Mouse (Mus musculus) kidney, adult 2 months (tissue): ENCODE measurements around the gene Rapgef4. TPM values are rescaled to one million over a fixed set of nuclear protein-coding genes. Genes with fewer than 3 reads are reported as not detected.

Experiments
- DNase-seq: peaks from one replicate; pipeline ENCODE4 v3.0.0; 2021
- H3K27ac ChIP-seq: fragments of 200-500 bp; 2 replicates; pipeline ENCODE4 v1.5.1; 2012; ENCODE audit warnings: low read depth, low read length, control low read depth, inconsistent platforms; ENCODE audit not compliant: insufficient read depth
- H3K27me3 ChIP-seq: fragments of 200-500 bp; replicated peaks from 2 replicates; pipeline ENCODE4 v1.6.1; 2012; ENCODE audit warnings: mild to moderate bottlenecking, moderate library complexity, low read length, inconsistent platforms; ENCODE audit not compliant: control insufficient read depth, insufficient read depth
- H3K36me3 ChIP-seq: fragments of 200-500 bp; 2 replicates; pipeline ENCODE4 v1.6.1; 2012; ENCODE audit warnings: mild to moderate bottlenecking, moderate library complexity, low read length, inconsistent platforms; ENCODE audit not compliant: control insufficient read depth, insufficient read depth
- H3K4me1 ChIP-seq: fragments of 200-500 bp; 2 replicates; pipeline ENCODE4 v1.6.1; 2011; ENCODE audit warnings: low read length; ENCODE audit not compliant: control insufficient read depth, insufficient read depth
- H3K4me3 ChIP-seq: fragments of 200-500 bp; 2 replicates; pipeline ENCODE4 v1.5.1; 2011; ENCODE audit warnings: mild to moderate bottlenecking, low read depth, low read length, control low read depth; ENCODE audit not compliant: insufficient read depth
- CTCF ChIP-seq: fragments of 200-500 bp; conservative IDR thresholded peaks from 2 replicates; pipeline ENCODE4 v1.5.1; 2011; ENCODE audit warnings: low read depth, mild to moderate bottlenecking, control low read depth, low read length, moderate library complexity, mixed read lengths; ENCODE audit not compliant: insufficient read depth, insufficient read length
- POLR2A ChIP-seq: fragments of 200-500 bp; IDR thresholded peaks from one replicate; pipeline ENCODE4 v1.6.1; 2011; ENCODE audit warnings: low read depth, low read length, control low read depth
- WGBS: fragments of 180-500 bp; shearing (Covaris S2); methylation state at CpG from one replicate; pipeline ENCODE4 v1.1.7; 2018; 5-methylcytosine and 5-hydroxymethylcytosine counted together
- polyA plus RNA-seq: library from polyadenylated mRNA; depleted of rRNA; stranded (reverse); fragments of >200 nt; gene quantifications from 2 replicates; pipeline ENCODE4 v1.2.3, GENCODE M21; 2012

Gene Rapgef4
- polyA plus RNA-seq, 1 experiment, result 6.2 TPM

DNA sequence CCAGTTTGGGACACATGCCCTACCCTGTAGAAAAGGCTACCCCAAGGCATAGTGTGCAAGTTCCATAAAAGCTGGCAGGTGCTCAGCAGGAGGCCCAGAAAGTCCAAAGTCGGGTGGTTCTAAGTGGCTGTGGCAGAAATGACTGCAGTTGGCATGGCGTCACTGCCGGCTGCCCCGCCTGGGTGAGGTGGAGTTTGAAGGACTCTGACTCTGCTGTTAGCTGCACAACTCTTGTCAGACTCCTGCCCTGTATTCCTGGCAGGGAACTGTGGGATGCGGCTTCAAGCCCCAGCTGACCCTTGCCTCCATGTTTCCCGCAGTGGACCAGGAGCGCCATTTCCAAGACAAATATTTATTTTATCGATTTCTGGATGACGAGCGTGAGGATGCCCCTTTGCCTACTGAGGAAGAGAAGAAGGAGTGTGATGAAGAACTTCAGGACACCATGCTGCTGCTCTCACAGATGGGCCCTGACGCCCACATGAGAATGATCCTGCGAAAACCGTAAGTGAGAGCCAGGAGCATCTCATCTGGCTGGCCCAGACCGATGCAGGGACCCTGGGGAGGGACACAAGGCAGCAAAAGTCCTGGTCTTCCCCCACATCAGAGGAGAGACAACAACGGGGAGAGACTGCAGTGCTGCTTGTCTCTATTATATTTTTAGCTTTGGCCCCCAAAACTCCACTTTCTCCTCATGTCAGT, 198.7 kb downstream of the Rapgef4 start:
- peak; percentile 34 for DNase-seq
- Histone ChIP-seq H3K27me3 (no peaks in the 10 kb centered on the region), H3K27ac (no peak overlapping the region), H3K4me3 (no peak overlapping the region), H3K36me3 (no peaks in the 10 kb centered on the region), H3K4me1 (no peaks in the 10 kb centered on the region)
- 90% methylated on average over 15 of the region's 15 CpGs for WGBS
- no peak for TF ChIP-seq POLR2A
- TF ChIP-seq CTCF, result no peak

DNA sequence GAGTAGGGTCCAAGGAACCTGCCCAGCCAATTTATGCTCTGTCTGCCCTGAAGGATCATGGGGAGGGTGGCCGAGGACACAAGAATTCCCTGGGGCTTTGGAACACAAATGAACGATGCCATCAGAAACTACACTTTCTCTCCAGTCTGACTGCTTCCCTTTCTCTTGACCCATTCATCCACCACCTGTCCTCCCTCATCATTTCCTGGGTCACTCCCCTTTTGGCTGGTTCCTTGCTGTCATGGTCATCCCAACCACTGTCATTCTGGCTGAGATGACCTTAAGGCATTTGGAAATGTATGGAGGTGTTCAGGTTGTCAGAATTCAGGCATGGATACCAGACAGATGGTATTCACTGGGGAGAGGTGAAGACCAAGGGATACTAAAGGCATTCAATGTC, 200.4 kb downstream of the Rapgef4 start:
- Histone ChIP-seq H3K27ac (no peak overlapping the region), H3K36me3 (no peaks in the 10 kb centered on the region), H3K4me3 (no peak overlapping the region), H3K27me3 (no peaks in the 10 kb centered on the region), H3K4me1 (no peaks in the 10 kb centered on the region)
- TF ChIP-seq POLR2A, result no peak
- TF ChIP-seq CTCF, result no peak
- WGBS, result 74% methylated on average over 2 of the region's 2 CpGs
- no peak for DNase-seq

DNA sequence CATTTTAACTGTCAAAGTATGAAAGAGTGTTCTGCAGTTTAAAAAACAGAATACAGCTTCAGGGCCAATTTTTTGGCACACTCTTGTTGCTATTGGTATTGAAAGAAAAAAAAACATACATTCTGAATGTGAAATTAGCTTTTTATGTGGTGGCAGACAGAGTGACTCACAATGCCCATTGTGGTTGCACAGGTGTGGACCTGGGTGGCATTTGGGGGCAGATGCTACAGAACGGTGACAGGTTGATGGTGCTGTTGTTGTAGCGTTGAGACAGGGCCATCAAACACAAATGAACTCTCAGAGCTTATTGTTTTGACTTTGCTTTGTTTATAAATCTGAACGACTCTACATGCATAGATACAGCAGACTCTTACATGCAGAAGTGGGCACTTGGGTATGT, 202.7 kb downstream of the Rapgef4 start:
- WGBS, result 74% methylated on average over 3 of the region's 3 CpGs
- no peaks in the 10 kb centered on the region for H3K4me1 ChIP-seq
- no peak for DNase-seq
- no peak overlapping the region for H3K27ac ChIP-seq
- H3K27me3 ChIP-seq, result no peaks in the 10 kb centered on the region
- no peak for TF ChIP-seq CTCF
- no peak for TF ChIP-seq POLR2A
- H3K36me3 ChIP-seq, result no peaks in the 10 kb centered on the region
- no peak overlapping the region for H3K4me3 ChIP-seq

DNA sequence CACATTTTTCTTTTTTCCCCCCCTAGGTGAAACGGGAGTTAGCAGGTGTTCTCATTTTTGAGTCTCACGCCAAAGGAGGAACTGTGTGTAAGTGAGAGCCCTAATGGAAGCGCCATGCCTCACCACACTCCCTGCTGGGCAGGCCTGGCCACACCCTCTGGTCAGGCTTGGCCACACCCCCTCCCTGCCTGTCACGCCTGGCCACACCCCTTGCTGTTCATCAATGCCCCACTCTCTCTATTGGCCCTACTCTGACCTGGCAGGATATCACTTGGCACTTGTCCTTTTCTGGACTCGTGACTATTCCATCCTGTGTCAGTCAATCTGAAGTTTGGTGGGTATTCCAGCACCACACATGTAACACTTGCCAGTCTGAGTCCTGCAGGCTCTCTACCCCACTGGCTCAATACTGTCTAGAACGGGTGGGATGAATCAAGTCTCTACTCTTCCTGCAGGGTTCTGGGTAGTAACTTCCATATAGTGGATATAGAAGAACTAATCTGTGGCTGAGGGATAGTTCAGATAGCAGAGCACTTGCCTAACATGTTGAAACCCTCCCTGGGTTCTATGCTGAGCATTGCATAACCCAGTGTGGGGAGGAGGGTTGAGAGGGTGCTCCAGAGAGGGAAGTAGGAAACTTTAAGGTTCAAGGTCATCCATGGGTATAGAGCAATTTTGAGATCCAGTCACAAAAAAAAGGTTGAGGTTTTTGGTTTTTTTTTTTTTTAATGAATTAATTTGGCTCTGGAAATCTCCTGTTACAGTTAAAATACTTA, 215.3 kb downstream of the Rapgef4 start:
- DNase-seq, result no peak
- 70% methylated on average over 6 of the region's 6 CpGs for WGBS
- no peaks in the 10 kb centered on the region for H3K27me3 ChIP-seq
- H3K4me1 ChIP-seq, result no peaks in the 10 kb centered on the region
- H3K27ac ChIP-seq, result no peak overlapping the region
- TF ChIP-seq POLR2A (no peak), CTCF (no peak)
- H3K36me3 ChIP-seq, result no peaks in the 10 kb centered on the region
- H3K4me3 ChIP-seq, result no peak overlapping the region

DNA sequence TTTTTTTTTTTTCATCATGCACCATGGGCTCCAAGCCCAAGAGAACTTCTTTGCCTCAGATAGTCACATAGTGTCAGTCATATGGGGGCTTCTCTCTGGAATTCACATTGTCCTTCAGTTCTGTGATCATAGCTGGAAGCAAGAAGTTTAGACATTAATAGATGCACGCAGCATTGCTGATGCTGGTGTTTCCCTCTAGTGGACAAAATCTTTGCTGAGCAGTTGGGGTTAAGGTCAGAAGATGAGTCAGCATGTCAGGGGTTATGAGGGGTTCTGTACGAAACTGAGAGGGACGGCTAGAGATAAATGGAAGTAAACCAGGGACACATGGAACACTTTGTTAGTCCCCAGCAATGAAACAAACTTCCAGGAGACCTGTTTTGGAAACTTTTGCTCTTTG, 216.0 kb downstream of the Rapgef4 start:
- peak; percentile 22 for DNase-seq

DNA sequence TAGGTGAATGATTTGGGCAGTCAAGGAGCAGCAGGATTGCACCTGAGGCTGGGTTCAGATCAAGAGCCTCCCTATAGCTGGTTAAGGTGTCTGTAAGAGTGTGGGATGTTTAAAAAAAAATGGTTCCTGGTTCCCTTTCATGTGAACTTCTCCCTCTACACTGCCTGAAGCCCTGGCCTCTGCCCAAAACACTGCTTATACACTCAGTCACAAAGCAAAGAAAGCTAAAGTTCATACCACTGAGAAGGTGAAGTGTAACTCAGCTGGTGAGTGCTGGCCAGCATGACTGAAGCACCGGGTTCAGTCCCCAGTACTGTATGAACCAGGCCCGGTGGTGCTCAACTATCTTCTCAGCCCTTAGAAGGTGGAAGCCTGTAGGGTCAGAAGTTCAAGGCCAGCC, 218.4 kb downstream of the Rapgef4 start:
- no peaks in the 10 kb centered on the region; the same call in 1 of the 2 replicates for H3K4me1 ChIP-seq
- H3K27me3 ChIP-seq, result no peaks in the 10 kb centered on the region
- TF ChIP-seq CTCF (no peak), POLR2A (no peak)
- H3K36me3 ChIP-seq, result no peaks in the 10 kb centered on the region
- H3K27ac ChIP-seq, result no peak overlapping the region
- 85% methylated on average over 2 of the region's 2 CpGs for WGBS
- no peak overlapping the region for H3K4me3 ChIP-seq
- DNase-seq, result no peak

More for the DNA sequence above, 216.0 kb downstream of the Rapgef4 start:
- H3K27me3 ChIP-seq, result no peaks in the 10 kb centered on the region
- H3K4me1 ChIP-seq, result no peaks in the 10 kb centered on the region
- H3K4me3 ChIP-seq, result no peak overlapping the region
- H3K36me3 ChIP-seq, result no peaks in the 10 kb centered on the region
- TF ChIP-seq POLR2A (no peak), CTCF (0 out of 2 replicates have a peak, but pooled peaks have one; percentile 21)
- 23% methylated on average over 3 of the region's 3 CpGs for WGBS
- H3K27ac ChIP-seq, result no peak overlapping the region

DNA sequence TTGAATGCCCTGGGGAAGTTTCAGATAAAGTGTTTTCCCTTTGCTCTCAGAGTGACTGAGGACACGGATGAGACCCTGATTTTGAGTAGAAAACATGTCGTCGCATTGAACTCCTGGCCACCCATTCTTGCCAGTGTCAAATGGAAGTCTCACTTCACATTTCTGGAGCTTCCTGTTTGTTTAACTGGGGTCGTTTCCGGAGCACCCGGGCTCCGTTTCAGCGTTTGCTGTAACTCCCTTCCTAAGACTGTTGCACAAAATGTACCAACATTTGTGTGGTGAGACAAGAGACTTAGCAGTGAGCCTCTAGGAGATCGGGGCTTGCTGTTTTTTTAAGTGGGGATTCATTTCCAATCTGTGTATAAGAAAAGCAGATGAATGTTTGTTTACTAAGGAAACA, 220.5 kb downstream of the Rapgef4 start:
- no peak for TF ChIP-seq CTCF
- no peak for TF ChIP-seq POLR2A
- Histone ChIP-seq H3K4me3 (no peak overlapping the region), H3K4me1 (no peaks in the 10 kb centered on the region; the same call in 1 of the 2 replicates), H3K27ac (peak overlapping the region; percentile 63), H3K36me3 (no peaks in the 10 kb centered on the region), H3K27me3 (no peaks in the 10 kb centered on the region)
- DNase-seq, result peak; percentile 48
- WGBS, result 32% methylated on average over 9 of the region's 9 CpGs
